Comparison of ENCODE assay signal across 25 mouse cellular contexts in the genomic region with DNA sequence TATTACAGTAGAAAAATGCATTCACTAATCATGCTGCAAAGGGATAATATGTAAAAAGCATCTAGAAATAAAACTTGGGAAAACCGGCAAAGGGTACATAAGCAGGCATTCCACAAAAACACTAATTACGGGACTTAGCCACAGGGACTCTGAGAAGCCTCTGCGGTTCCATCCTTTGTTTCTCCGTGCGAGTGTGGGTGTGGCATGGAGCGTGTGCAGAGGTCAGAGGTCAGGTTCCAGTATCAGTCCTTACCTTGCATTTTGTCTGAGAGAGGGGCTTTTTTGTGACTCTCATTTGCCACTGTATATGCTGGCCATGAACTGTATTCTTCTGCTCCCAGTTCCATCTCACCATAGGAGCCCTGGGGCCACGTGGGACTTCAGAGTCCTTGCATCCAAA. TPM values are rescaled to one million over a fixed set of nuclear protein-coding genes. Genes with fewer than 3 reads are reported as not detected.
DNase-seq lines count a peak whose midpoint lies in the region; ATAC-seq and TF ChIP-seq lines count a peak whose summit lies in the region.
"Had no signal": no experiment of that assay in that cellular context is flagged by ENCODE, and none has a peak within 500 bp of the region (broad histone marks: within the 10 kb centered on the region; RNA-seq: fewer than 3 reads in every experiment).

No protein-coding gene starts in this region.

- no peak for ATAC-seq in hindbrain, embryonic 14.5 days (ENCODE audit: low FRiP score)
- ATAC-seq in hindbrain, embryonic 12.5 days (ENCODE audit: low FRiP score): no peak; the same call in 1 of the 2 replicates
- ATAC-seq in kidney, embryonic 15.5 days (replicated peaks; ENCODE audit: low FRiP score): no peak
- ATAC-seq: CD4-positive, CD25-positive, alpha-beta regulatory T cell, adult 4 months; forebrain, embryonic 13.5 days; forebrain, embryonic 15.5 days; forebrain, postnatal 0 days had no signal

- no peak for TF ChIP-seq EP300 in MEL (IDR thresholded peaks at IDR 0.05; ENCODE audit: low read depth in 1 of 2, low read length in 2 of 2)

- 44% methylated on average over 7 of the region's 7 CpGs for WGBS in hindbrain, embryonic 14.5 days
- WGBS in hindbrain, embryonic 12.5 days: 36% methylated on average over 7 of the region's 7 CpGs
- 57% methylated on average over 7 of the region's 7 CpGs for WGBS in kidney, embryonic 15.5 days

- no peak overlapping the region for H3K4me3 ChIP-seq in hindbrain, embryonic 14.5 days (replicated peaks; ENCODE audit: low read length)
- H3K4me3 ChIP-seq in hindbrain, embryonic 12.5 days: no peak overlapping the region
- no peak overlapping the region for H3K4me3 ChIP-seq in MEL (ENCODE audit: control insufficient read depth in 1 of 2, insufficient read depth in 1 of 2, low read depth in 2 of 2, low read length in 2 of 2)
- H3K4me3 ChIP-seq in kidney, embryonic 15.5 days (replicated peaks): no peak overlapping the region
- H3K4me3 ChIP-seq: embryonic facial prominence, embryonic 10.5 days; embryonic facial prominence, embryonic 12.5 days; forebrain, embryonic 13.5 days; forebrain, embryonic 15.5 days had no signal

- H3K79me2 ChIP-seq in MEL (ENCODE audit: control insufficient read depth, insufficient read depth, low read length, poor library complexity): no peaks in the 10 kb centered on the region

- H3K9ac ChIP-seq in hindbrain, embryonic 14.5 days: no peak overlapping the region
- H3K9ac ChIP-seq in hindbrain, embryonic 12.5 days: no peak overlapping the region
- H3K9ac ChIP-seq in MEL (ENCODE audit: control insufficient read depth, low read depth, low read length, poor library complexity, severe bottlenecking): no peak overlapping the region
- no peak overlapping the region for H3K9ac ChIP-seq in kidney, embryonic 15.5 days
- H3K9ac ChIP-seq: embryonic facial prominence, embryonic 12.5 days; forebrain, embryonic 13.5 days; forebrain, embryonic 15.5 days; forebrain, postnatal 0 days had no signal

- no peak for DNase-seq in hindbrain, embryonic 14.5 days (ENCODE audit: low spot score)
- DNase-seq in ES-CJ7 (ENCODE audit: low read depth, low spot score) (peak; percentile 55), MEL (ENCODE audit: low read depth, low spot score) (no peak), ZHBTc4 (ENCODE audit: low read depth, low spot score) (peak; percentile 62)
- no peak for DNase-seq in adrenal gland, adult 18-20 months (ENCODE audit: low spot score in 2 of 2)
- no peak for DNase-seq in gastrocnemius, adult 8-10 months (ENCODE audit: low spot score in 2 of 2)
- DNase-seq: adrenal gland, adult 8-10 months; adrenal gland, postnatal 14 days; adrenal gland, postnatal 36 days; B cell, adult 2 months; cerebellum, adult 11-12 months; cerebellum, adult 2 months; cerebellum, adult 9-10 months; cerebellum, postnatal 10 days; cerebellum, postnatal 25 days; forebrain, postnatal 0 days had no signal

- no peak for TF ChIP-seq POLR2A in MEL (IDR thresholded peaks at IDR 0.05; ENCODE audit: control insufficient read depth in 1 of 2, insufficient read depth in 1 of 2, low read depth in 1 of 2, low read length in 2 of 2, poor library complexity in 1 of 2)

- 0 out of 2 replicates have a peak overlapping the region, but pooled peaks have one; percentile 24 for H3K27ac ChIP-seq in hindbrain, embryonic 14.5 days
- no peak overlapping the region for H3K27ac ChIP-seq in hindbrain, embryonic 12.5 days
- H3K27ac ChIP-seq in MEL (ENCODE audit: control insufficient read depth, low read depth, low read length): no peak overlapping the region
- no peak overlapping the region for H3K27ac ChIP-seq in kidney, embryonic 15.5 days
- H3K27ac ChIP-seq: embryonic facial prominence, embryonic 10.5 days; embryonic facial prominence, embryonic 12.5 days; forebrain, embryonic 13.5 days; forebrain, embryonic 15.5 days had no signal

- no peaks in the 10 kb centered on the region for H3K9me3 ChIP-seq in hindbrain, embryonic 14.5 days (ENCODE audit: control insufficient read depth, low read length)
- no peaks in the 10 kb centered on the region for H3K9me3 ChIP-seq in hindbrain, embryonic 12.5 days (replicated peaks)
- H3K9me3 ChIP-seq in MEL (replicated peaks; ENCODE audit: insufficient read depth, low read length): no peaks in the 10 kb centered on the region
- no peaks in the 10 kb centered on the region for H3K9me3 ChIP-seq in kidney, embryonic 15.5 days (replicated peaks)
- H3K9me3 ChIP-seq: embryonic facial prominence, embryonic 10.5 days; embryonic facial prominence, embryonic 12.5 days; forebrain, embryonic 13.5 days; forebrain, embryonic 15.5 days; G1E had no signal

- no peak for TF ChIP-seq CTCF in MEL (IDR thresholded peaks at IDR 0.05 in 2 of 3, conservative IDR thresholded peaks at IDR 0.05 in 1 of 3; ENCODE audit: control insufficient read depth in 1 of 3, insufficient read depth in 1 of 3, low read depth in 2 of 3, low read length in 3 of 3, poor library complexity in 1 of 3, severe bottlenecking in 1 of 3)

- no peaks in the 10 kb centered on the region for H3K27me3 ChIP-seq in hindbrain, embryonic 14.5 days (ENCODE audit: control insufficient read depth, insufficient read depth, low read length)
- H3K27me3 ChIP-seq in hindbrain, embryonic 12.5 days: no peaks in the 10 kb centered on the region
- no peaks in the 10 kb centered on the region for H3K27me3 ChIP-seq in MEL (ENCODE audit: control insufficient read depth in 1 of 2, insufficient read depth in 2 of 2, low read length in 2 of 2)
- H3K27me3 ChIP-seq in kidney, embryonic 15.5 days: no peaks in the 10 kb centered on the region
- H3K27me3 ChIP-seq: CH12.LX; embryonic facial prominence, embryonic 12.5 days; forebrain, embryonic 13.5 days; forebrain, embryonic 15.5 days had no signal

- H3K36me3 ChIP-seq in hindbrain, embryonic 14.5 days (replicated peaks; ENCODE audit: control insufficient read depth, insufficient read depth): peaks cover 46% of the 10 kb centered on the region
- peaks cover 21% of the 10 kb centered on the region for H3K36me3 ChIP-seq in hindbrain, embryonic 12.5 days
- H3K36me3 ChIP-seq in MEL (ENCODE audit: control insufficient read depth in 1 of 2, insufficient read depth in 2 of 2, low read length in 2 of 2): no peaks in the 10 kb centered on the region; a peak in 1 of 4 replicates
- peaks cover 56% of the 10 kb centered on the region for H3K36me3 ChIP-seq in kidney, embryonic 15.5 days

- H3K4me1 ChIP-seq in hindbrain, embryonic 14.5 days (replicated peaks; ENCODE audit: control insufficient read depth, insufficient read depth, low read length): no peaks in the 10 kb centered on the region
- H3K4me1 ChIP-seq in hindbrain, embryonic 12.5 days: 0 out of 2 replicates have a peak, but pooled peaks cover 2% of the 10 kb centered on the region
- no peaks in the 10 kb centered on the region for H3K4me1 ChIP-seq in MEL (ENCODE audit: control insufficient read depth in 1 of 2, insufficient read depth in 2 of 2, low read length in 2 of 2)
- H3K4me1 ChIP-seq in kidney, embryonic 15.5 days: no peaks in the 10 kb centered on the region
- H3K4me1 ChIP-seq: embryonic facial prominence, embryonic 10.5 days; embryonic facial prominence, embryonic 12.5 days; forebrain, embryonic 13.5 days; forebrain, embryonic 15.5 days had no signal

- H3K4me2 ChIP-seq in hindbrain, embryonic 14.5 days (replicated peaks): no peak overlapping the region
- no peak overlapping the region for H3K4me2 ChIP-seq in hindbrain, embryonic 12.5 days (replicated peaks)
- H3K4me2 ChIP-seq in kidney, embryonic 15.5 days: no peak overlapping the region
- H3K4me2 ChIP-seq: embryonic facial prominence, embryonic 12.5 days; forebrain, embryonic 13.5 days; forebrain, embryonic 15.5 days had no signal

- TF ChIP-seq RAD21 in MEL (IDR thresholded peaks at IDR 0.05; ENCODE audit: low read depth, low read length): no peak

RNA-seq across cellular contexts. Expression of gene Adnp, which starts 31.0 kb away (rescaled TPM):
- polyA plus RNA-seq in hindbrain, embryonic 14.5 days (2014; fragmentation: Nextera tagmentation; extraction: Ambion mirVana): 4.7 and 5.4 TPM in 2 replicates
- 19.1 and 20.6 TPM in 2 replicates for polyA plus RNA-seq in hindbrain, embryonic 12.5 days (2016; fragmentation: Nextera tagmentation; extraction: Ambion mirVana)
- total RNA-seq in MEL (2012; rRNA removed): 2.3 and 2.8 TPM in 2 replicates
- 10 to 100 TPM; 11.9 to 29.4 TPM for polyA plus RNA-seq in MEL (2012; ENCODE audit: insufficient read depth in 1 of 2, insufficient read length in 2 of 2, low read depth in 1 of 2, low replicate concordance in 2 of 2, missing spikeins in 1 of 2)
- total RNA-seq in adrenal gland, adult 18-20 months (2021): 10 to 100 TPM; 40.2 to 47.3 TPM
- 1.5 and 4.1 TPM in 2 replicates for polyA plus RNA-seq in kidney, embryonic 15.5 days (2015; fragmentation: Nextera tagmentation; extraction: Ambion mirVana)
- total RNA-seq in gastrocnemius, adult 8-10 months (2022): 10 to 100 TPM in 3 of 4 experiments, 1 to 10 TPM in 1; 7.4 to 16.6 (median 13.8) TPM

RNA-seq across cellular contexts. Expression of gene Gm20716, which starts 54.2 kb away (rescaled TPM):
- polyA plus RNA-seq in hindbrain, embryonic 14.5 days (2014; fragmentation: Nextera tagmentation; extraction: Ambion mirVana): 23.7 and 26.3 TPM in 2 replicates
- polyA plus RNA-seq in hindbrain, embryonic 12.5 days (2016; fragmentation: Nextera tagmentation; extraction: Ambion mirVana): 21.7 and 22.8 TPM in 2 replicates
- 24.4 and 29.4 TPM in 2 replicates for total RNA-seq in MEL (2012; rRNA removed)
- 10 to 100 TPM in 1 of 2 experiments, not detected in 1; 24.4 TPM for polyA plus RNA-seq in MEL (2012; ENCODE audit: insufficient read depth in 1 of 2, insufficient read length in 2 of 2, low read depth in 1 of 2, low replicate concordance in 2 of 2, missing spikeins in 1 of 2)
- 10 to 100 TPM; 20.8 to 24.6 TPM for total RNA-seq in adrenal gland, adult 18-20 months (2021)
- polyA plus RNA-seq in kidney, embryonic 15.5 days (2015; fragmentation: Nextera tagmentation; extraction: Ambion mirVana): 19.3 and 19.5 TPM in 2 replicates
- 10 to 100 TPM; 10.1 to 16.6 (median 14.1) TPM for total RNA-seq in gastrocnemius, adult 8-10 months (2022)

RNA-seq across cellular contexts. Expression of gene Dpm1, which starts 54.4 kb away (rescaled TPM):
- polyA plus RNA-seq in hindbrain, embryonic 14.5 days (2014; fragmentation: Nextera tagmentation; extraction: Ambion mirVana): 58.7 and 60.1 TPM in 2 replicates
- polyA plus RNA-seq in hindbrain, embryonic 12.5 days (2016; fragmentation: Nextera tagmentation; extraction: Ambion mirVana): 77.2 and 83.6 TPM in 2 replicates
- 35.4 and 49.0 TPM in 2 replicates for total RNA-seq in MEL (2012; rRNA removed)
- polyA plus RNA-seq in MEL (2012; ENCODE audit: insufficient read depth in 1 of 2, insufficient read length in 2 of 2, low read depth in 1 of 2, low replicate concordance in 2 of 2, missing spikeins in 1 of 2): 100 to 1,000 TPM in 1 of 2 experiments, 10 to 100 TPM in 1; 63.5 to 564 TPM
- 100 to 1,000 TPM; 122 to 134 TPM for total RNA-seq in adrenal gland, adult 18-20 months (2021)
- 85.6 and 107 TPM in 2 replicates for polyA plus RNA-seq in kidney, embryonic 15.5 days (2015; fragmentation: Nextera tagmentation; extraction: Ambion mirVana)
- total RNA-seq in gastrocnemius, adult 8-10 months (2022): 10 to 100 TPM; 49.6 to 72.9 (median 64.6) TPM

RNA-seq across cellular contexts. Expression of gene Mocs3, which starts 54.5 kb away (rescaled TPM):
- 11.7 and 12.5 TPM in 2 replicates for polyA plus RNA-seq in hindbrain, embryonic 14.5 days (2014; fragmentation: Nextera tagmentation; extraction: Ambion mirVana)
- 12.2 and 13.7 TPM in 2 replicates for polyA plus RNA-seq in hindbrain, embryonic 12.5 days (2016; fragmentation: Nextera tagmentation; extraction: Ambion mirVana)
- 4.2 and 5.1 TPM in 2 replicates for total RNA-seq in MEL (2012; rRNA removed)
- polyA plus RNA-seq in MEL (2012; ENCODE audit: insufficient read depth in 1 of 2, insufficient read length in 2 of 2, low read depth in 1 of 2, low replicate concordance in 2 of 2, missing spikeins in 1 of 2): 1 to 10 TPM in 1 of 2 experiments, not detected in 1; 2.9 TPM
- 10 to 100 TPM; 15.4 to 16.9 TPM for total RNA-seq in adrenal gland, adult 18-20 months (2021)
- 6.3 and 6.9 TPM in 2 replicates for polyA plus RNA-seq in kidney, embryonic 15.5 days (2015; fragmentation: Nextera tagmentation; extraction: Ambion mirVana)
- 1 to 10 TPM; 4.4 to 5.9 (median 5.6) TPM for total RNA-seq in gastrocnemius, adult 8-10 months (2022)

Comparison
In these comparisons a context has a peak if more than half of its experiments do, and no peak if none do; other contexts are left out.
1. DNase-seq: peak in ES-CJ7 (single experiment) and ZHBTc4 (single experiment); none in hindbrain, embryonic 14.5 days (single experiment), MEL (single experiment), adrenal gland, adult 18-20 months (0 of 2) and gastrocnemius, adult 8-10 months (0 of 2).